Mouse (Mus musculus) liver, adult 2 months (tissue): Measurements from ENCODE around the gene Ust. TPM values are rescaled to one million over a fixed set of nuclear protein-coding genes. Genes with fewer than 3 reads are reported as not detected.
A peak's percentile ranks its signal among the peaks of the same experiment; 100 is the strongest.

Source experiments
- DNase-seq: peaks from one replicate; pipeline ENCODE4 v3.0.0-alpha.2; 2011; ENCODE audit warnings: low read depth, low spot score; ENCODE audit errors: extremely low read depth
- H3K27ac ChIP-seq: fragments of 200-500 bp; replicated peaks from 2 replicates; pipeline ENCODE4 v1.5.1; 2012; ENCODE audit warnings: low read depth, mild to moderate bottlenecking, control low read depth, inconsistent platforms, low read length; ENCODE audit not compliant: insufficient read depth
- H3K27me3 ChIP-seq: fragments of 200-500 bp; 2 replicates; pipeline ENCODE4 v1.6.1; 2012; ENCODE audit warnings: mild to moderate bottlenecking, moderate library complexity, low read length, inconsistent platforms; ENCODE audit not compliant: control insufficient read depth, insufficient read depth
- H3K36me3 ChIP-seq: fragments of 200-500 bp; 2 replicates; pipeline ENCODE4 v1.6.1; 2012; ENCODE audit warnings: low read length, inconsistent platforms; ENCODE audit not compliant: control insufficient read depth, insufficient read depth
- H3K4me1 ChIP-seq: fragments of 200-500 bp; 2 replicates; pipeline ENCODE4 v1.6.1; 2011; ENCODE audit warnings: low read length; ENCODE audit not compliant: control insufficient read depth, insufficient read depth
- H3K4me3 ChIP-seq: fragments of 200-500 bp; 2 replicates; pipeline ENCODE4 v1.5.1; 2011; ENCODE audit warnings: low read depth, mild to moderate bottlenecking, control low read depth, low read length, moderate library complexity; ENCODE audit not compliant: insufficient read depth
- H3K79me2 ChIP-seq: fragments of 200-500 bp; 2 replicates; pipeline ENCODE4 v1.6.1; 2012; ENCODE audit warnings: inconsistent platforms, mild to moderate bottlenecking, low read length, moderate library complexity; ENCODE audit not compliant: control insufficient read depth, insufficient read depth
- H3K9ac ChIP-seq: fragments of 200-500 bp; 2 replicates; pipeline ENCODE4 v1.6.1; 2012; ENCODE audit warnings: low read depth, mild to moderate bottlenecking, control low read depth, inconsistent platforms, low read length
- CTCF ChIP-seq: fragments of 200-500 bp; IDR thresholded peaks from 2 replicates; pipeline ENCODE4 v1.5.1; 2011; ENCODE audit warnings: low read depth, low read length, control low read depth
- POLR2A ChIP-seq: fragments of 200-500 bp; IDR thresholded peaks from 2 replicates; pipeline ENCODE4 v1.6.1; 2011; ENCODE audit warnings: low read length, control low read depth; ENCODE audit not compliant: insufficient read depth; ENCODE audit errors: extremely low read depth
- WGBS: fragments of 180-500 bp; shearing (Covaris S2); methylation state at CpG from one replicate; pipeline ENCODE4 v1.1.7; 2018; 5-methylcytosine and 5-hydroxymethylcytosine counted together
- polyA plus RNA-seq: library from polyadenylated mRNA; depleted of rRNA; stranded (reverse); fragments of >200 nt; gene quantifications from 2 replicates; pipeline ENCODE4 v1.2.3, GENCODE M21; 2012
- total RNA-seq: library from RNA; depleted of rRNA; stranded (reverse); fragments of >200 nt; gene quantifications from 2 replicates; pipeline ENCODE4 v1.2.3, GENCODE M21; 2014

The Ust gene
- total and polyA plus RNA-seq, 2 experiments = 0.27 to 0.46 TPM

- no peak overlapping the region for H3K4me3 ChIP-seq
- DNase-seq = no peak
- H3K27ac ChIP-seq = no peak overlapping the region
- no peak overlapping the region for H3K9ac ChIP-seq
- 44% methylated on average over 1 of the region's 1 CpGs for WGBS
- H3K4me1 ChIP-seq = no peaks in the 10 kb centered on the region
- H3K36me3 ChIP-seq = no peaks in the 10 kb centered on the region
- no peak for TF ChIP-seq POLR2A
- no peak for TF ChIP-seq CTCF
- no peaks in the 10 kb centered on the region for H3K27me3 ChIP-seq
- no peaks in the 10 kb centered on the region for H3K79me2 ChIP-seq
Observed at GRCm38 (mm10) chr10:8365816-8366215, 152.8 kb downstream of the Ust start.

GRCm38 (mm10) chr10:8364182-8364581 is 154.4 kb downstream of the Ust start:
- TF ChIP-seq POLR2A = no peak
- no peak for TF ChIP-seq CTCF
- 45% methylated on average over 3 of the region's 3 CpGs for WGBS
- no peak for DNase-seq

DNA sequence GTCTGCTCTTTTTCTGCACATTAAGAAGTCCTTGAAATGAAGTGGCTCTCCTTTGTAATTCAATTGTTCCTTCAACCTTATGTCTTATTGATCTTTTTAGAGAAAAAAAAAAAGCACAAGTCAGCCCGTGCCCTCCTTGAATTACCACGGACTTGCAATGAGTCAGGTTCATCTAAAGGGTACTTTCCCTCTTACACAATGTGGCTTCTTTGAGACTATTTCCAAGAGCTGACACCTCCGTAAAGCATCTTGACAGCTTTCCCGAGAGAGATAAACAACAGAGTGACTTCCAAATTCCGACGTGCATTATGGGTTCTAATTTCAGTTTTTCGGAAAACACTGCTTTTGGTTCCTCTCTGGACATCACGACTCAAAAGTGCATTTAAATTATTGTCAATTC is 155.3 kb downstream of the Ust start:
- Histone ChIP-seq H3K9ac (no peak overlapping the region), H3K27ac (no peak overlapping the region), H3K4me3 (no peak overlapping the region), H3K36me3 (no peaks in the 10 kb centered on the region), H3K4me1 (no peaks in the 10 kb centered on the region; the same call in 1 of the 2 replicates), H3K27me3 (no peaks in the 10 kb centered on the region), H3K79me2 (no peaks in the 10 kb centered on the region)
- WGBS = 60% methylated on average over 8 of the region's 8 CpGs
- TF ChIP-seq POLR2A = no peak
- TF ChIP-seq CTCF = no peak
- DNase-seq = no peak

More at GRCm38 (mm10) chr10:8364182-8364581, 154.4 kb downstream of the Ust start:
- Histone ChIP-seq H3K4me1 (no peaks in the 10 kb centered on the region), H3K4me3 (no peak overlapping the region), H3K36me3 (no peaks in the 10 kb centered on the region), H3K9ac (no peak overlapping the region), H3K27ac (no peak overlapping the region), H3K79me2 (no peaks in the 10 kb centered on the region), H3K27me3 (no peaks in the 10 kb centered on the region)

GRCm38 (mm10) chr10:8358286-8359045 is 160.2 kb downstream of the Ust start:
- no peaks in the 10 kb centered on the region for H3K27me3 ChIP-seq
- H3K79me2 ChIP-seq = no peaks in the 10 kb centered on the region
- WGBS = 56% methylated on average over 15 of the region's 15 CpGs
- DNase-seq = peak; percentile 5
- H3K27ac ChIP-seq = no peak overlapping the region
- no peaks in the 10 kb centered on the region for H3K36me3 ChIP-seq
- no peaks in the 10 kb centered on the region; the same call in 1 of the 2 replicates for H3K4me1 ChIP-seq
- H3K9ac ChIP-seq = no peak overlapping the region
- TF ChIP-seq CTCF (no peak), POLR2A (no peak)
- no peak overlapping the region for H3K4me3 ChIP-seq

GRCm38 (mm10) chr10:8353534-8353933 is 165.1 kb downstream of the Ust start:
- Histone ChIP-seq H3K4me3 (no peak overlapping the region), H3K9ac (no peak overlapping the region), H3K27ac (no peak overlapping the region), H3K79me2 (no peaks in the 10 kb centered on the region), H3K27me3 (no peaks in the 10 kb centered on the region), H3K4me1 (no peaks in the 10 kb centered on the region; the same call in 1 of the 2 replicates), H3K36me3 (no peaks in the 10 kb centered on the region)
- 74% methylated on average over 4 of the region's 4 CpGs for WGBS
- no peak for DNase-seq
- TF ChIP-seq POLR2A (no peak), CTCF (no peak)

- TF ChIP-seq CTCF (no peak), POLR2A (no peak)
- H3K36me3 ChIP-seq = no peaks in the 10 kb centered on the region
- no peak overlapping the region for H3K4me3 ChIP-seq
- WGBS = 92% methylated on average over 7 of the region's 7 CpGs
- DNase-seq = no peak
- H3K79me2 ChIP-seq = no peaks in the 10 kb centered on the region
- no peak overlapping the region for H3K27ac ChIP-seq
- no peaks in the 10 kb centered on the region for H3K4me1 ChIP-seq
- H3K27me3 ChIP-seq = no peaks in the 10 kb centered on the region
- no peak overlapping the region for H3K9ac ChIP-seq
Observed at GRCm38 (mm10) chr10:8350626-8351025, 168.0 kb downstream of the Ust start.
